Mouse (Mus musculus): ENCODE results near the gene Synrg. TPM values are rescaled to one million over a fixed set of nuclear protein-coding genes. Genes with fewer than 3 reads are reported as not detected.

Gene Synrg
- polyA plus RNA-seq, 1 experiment from 2014 or later, result 26.2 TPM

GRCm38 (mm10) chr11:84016147-84016809, 52.0 kb downstream of the Synrg start:
- H3K9ac ChIP-seq, result no peak overlapping the region
- no peaks in the 10 kb centered on the region for H3K9me3 ChIP-seq (ENCODE audit: control insufficient read depth, low read length)
- H3K27me3 ChIP-seq (ENCODE audit: control insufficient read depth, insufficient read depth, low read length), result no peaks in the 10 kb centered on the region
- H3K4me1 ChIP-seq (replicated peaks; ENCODE audit: control insufficient read depth, insufficient read depth, low read length), result peaks cover 14% of the 10 kb centered on the region
- H3K27ac ChIP-seq, result no peak overlapping the region
- no peak overlapping the region for H3K4me2 ChIP-seq (replicated peaks)
- no peak overlapping the region for H3K4me3 ChIP-seq (replicated peaks; ENCODE audit: low read length)
- peaks cover 44% of the 10 kb centered on the region for H3K36me3 ChIP-seq (replicated peaks; ENCODE audit: control insufficient read depth, insufficient read depth)
- DNase-seq (ENCODE audit: low spot score) (no peak), ATAC-seq (ENCODE audit: low FRiP score) (no peak)
- WGBS, result 94% methylated on average over 6 of the region's 6 CpGs

GRCm38 (mm10) chr11:84016810-84017508, 52.7 kb downstream of the Synrg start:
- Histone ChIP-seq H3K36me3 (replicated peaks; ENCODE audit: control insufficient read depth, insufficient read depth) (peaks cover 51% of the 10 kb centered on the region), H3K9ac (no peak overlapping the region), H3K27me3 (ENCODE audit: control insufficient read depth, insufficient read depth, low read length) (no peaks in the 10 kb centered on the region), H3K4me1 (replicated peaks; ENCODE audit: control insufficient read depth, insufficient read depth, low read length) (peaks cover 7% of the 10 kb centered on the region; the same call in 1 of the 2 replicates), H3K27ac (no peak overlapping the region), H3K4me3 (replicated peaks; ENCODE audit: low read length) (no peak overlapping the region), H3K9me3 (ENCODE audit: control insufficient read depth, low read length) (no peaks in the 10 kb centered on the region), H3K4me2 (replicated peaks) (no peak overlapping the region)
- no peak for ATAC-seq (ENCODE audit: low FRiP score)
- DNase-seq (ENCODE audit: low spot score), result no peak
- WGBS, result 90% methylated on average over 7 of the region's 7 CpGs

GRCm38 (mm10) chr11:84027231-84027630, 63.0 kb downstream of the Synrg start:
- Histone ChIP-seq H3K27ac (no peak overlapping the region), H3K9ac (no peak overlapping the region), H3K27me3 (ENCODE audit: control insufficient read depth, insufficient read depth, low read length) (no peaks in the 10 kb centered on the region), H3K9me3 (ENCODE audit: control insufficient read depth, low read length) (no peaks in the 10 kb centered on the region), H3K4me1 (replicated peaks; ENCODE audit: control insufficient read depth, insufficient read depth, low read length) (no peaks in the 10 kb centered on the region), H3K4me2 (replicated peaks) (no peak overlapping the region), H3K36me3 (replicated peaks; ENCODE audit: control insufficient read depth, insufficient read depth) (peaks cover 97% of the 10 kb centered on the region), H3K4me3 (replicated peaks; ENCODE audit: low read length) (no peak overlapping the region)
- ATAC-seq (ENCODE audit: low FRiP score) (no peak), DNase-seq (ENCODE audit: low spot score) (no peak)
- WGBS, result 96% methylated on average over 5 of the region's 5 CpGs

GRCm38 (mm10) chr11:84028271-84029028, 64.2 kb downstream of the Synrg start:
- 91% methylated on average over 9 of the region's 9 CpGs for WGBS
- H3K4me2 ChIP-seq (replicated peaks), result no peak overlapping the region

GRCm38 (mm10) chr11:84031971-84032370, 67.7 kb downstream of the Synrg start:
- DNase-seq (ENCODE audit: low spot score) (no peak), ATAC-seq (ENCODE audit: low FRiP score) (no peak)
- H3K36me3 ChIP-seq (replicated peaks; ENCODE audit: control insufficient read depth, insufficient read depth), result peaks cover 87% of the 10 kb centered on the region
- no peaks in the 10 kb centered on the region for H3K4me1 ChIP-seq (replicated peaks; ENCODE audit: control insufficient read depth, insufficient read depth, low read length)
- no peak overlapping the region for H3K4me2 ChIP-seq (replicated peaks)
- 63% methylated on average over 9 of the region's 9 CpGs for WGBS
- H3K27ac ChIP-seq, result no peak overlapping the region
- H3K4me3 ChIP-seq (replicated peaks; ENCODE audit: low read length), result no peak overlapping the region
- no peak overlapping the region for H3K9ac ChIP-seq
- no peaks in the 10 kb centered on the region for H3K9me3 ChIP-seq (ENCODE audit: control insufficient read depth, low read length)
- H3K27me3 ChIP-seq (ENCODE audit: control insufficient read depth, insufficient read depth, low read length), result no peaks in the 10 kb centered on the region

More at GRCm38 (mm10) chr11:84028271-84029028, 64.2 kb downstream of the Synrg start:
- no peak overlapping the region for H3K4me3 ChIP-seq (replicated peaks; ENCODE audit: low read length)
- H3K36me3 ChIP-seq (replicated peaks; ENCODE audit: control insufficient read depth, insufficient read depth), result peaks cover 98% of the 10 kb centered on the region
- ATAC-seq (ENCODE audit: low FRiP score) (no peak), DNase-seq (ENCODE audit: low spot score) (no peak)
- no peaks in the 10 kb centered on the region for H3K4me1 ChIP-seq (replicated peaks; ENCODE audit: control insufficient read depth, insufficient read depth, low read length)
- no peaks in the 10 kb centered on the region for H3K27me3 ChIP-seq (ENCODE audit: control insufficient read depth, insufficient read depth, low read length)
- H3K9ac ChIP-seq, result no peak overlapping the region
- H3K27ac ChIP-seq, result no peak overlapping the region
- no peaks in the 10 kb centered on the region for H3K9me3 ChIP-seq (ENCODE audit: control insufficient read depth, low read length)

GRCm38 (mm10) chr11:84032559-84032958, 68.3 kb downstream of the Synrg start:
- 87% methylated on average over 5 of the region's 5 CpGs for WGBS
- Histone ChIP-seq H3K27ac (no peak overlapping the region), H3K36me3 (replicated peaks; ENCODE audit: control insufficient read depth, insufficient read depth) (peaks cover 84% of the 10 kb centered on the region), H3K4me1 (replicated peaks; ENCODE audit: control insufficient read depth, insufficient read depth, low read length) (no peaks in the 10 kb centered on the region), H3K9ac (no peak overlapping the region), H3K9me3 (ENCODE audit: control insufficient read depth, low read length) (no peaks in the 10 kb centered on the region), H3K27me3 (ENCODE audit: control insufficient read depth, insufficient read depth, low read length) (no peaks in the 10 kb centered on the region), H3K4me2 (replicated peaks) (no peak overlapping the region), H3K4me3 (replicated peaks; ENCODE audit: low read length) (no peak overlapping the region)
- DNase-seq (ENCODE audit: low spot score) (no peak), ATAC-seq (ENCODE audit: low FRiP score) (no peak)

- H3K27me3 ChIP-seq (ENCODE audit: control insufficient read depth, insufficient read depth, low read length), result no peaks in the 10 kb centered on the region
- no peak overlapping the region for H3K4me2 ChIP-seq (replicated peaks)
- H3K4me1 ChIP-seq (replicated peaks; ENCODE audit: control insufficient read depth, insufficient read depth, low read length), result no peaks in the 10 kb centered on the region
- WGBS, result 92% methylated on average over 5 of the region's 5 CpGs
- no peak for DNase-seq (ENCODE audit: low spot score)
- H3K4me3 ChIP-seq (replicated peaks; ENCODE audit: low read length), result no peak overlapping the region
- ATAC-seq (ENCODE audit: low FRiP score), result no peak
- H3K9me3 ChIP-seq (ENCODE audit: control insufficient read depth, low read length), result no peaks in the 10 kb centered on the region
- no peak overlapping the region for H3K27ac ChIP-seq
- H3K9ac ChIP-seq, result no peak overlapping the region
- peaks cover 77% of the 10 kb centered on the region for H3K36me3 ChIP-seq (replicated peaks; ENCODE audit: control insufficient read depth, insufficient read depth)
Observed at GRCm38 (mm10) chr11:84033671-84034070, 69.4 kb downstream of the Synrg start.

- 66% methylated on average over 6 of the region's 6 CpGs for WGBS
- H3K4me1 ChIP-seq (replicated peaks; ENCODE audit: control insufficient read depth, insufficient read depth, low read length), result peaks cover 21% of the 10 kb centered on the region
Observed at GRCm38 (mm10) chr11:84040621-84041020, 76.4 kb downstream of the Synrg start.

More at GRCm38 (mm10) chr11:84040621-84041020, 76.4 kb downstream of the Synrg start:
- H3K9me3 ChIP-seq (ENCODE audit: control insufficient read depth, low read length), result no peaks in the 10 kb centered on the region
- H3K27ac ChIP-seq, result no peak overlapping the region
- DNase-seq (ENCODE audit: low spot score) (no peak), ATAC-seq (ENCODE audit: low FRiP score) (no peak)
- H3K36me3 ChIP-seq (replicated peaks; ENCODE audit: control insufficient read depth, insufficient read depth), result peaks cover 51% of the 10 kb centered on the region
- no peak overlapping the region for H3K4me3 ChIP-seq (replicated peaks; ENCODE audit: low read length)
- no peak overlapping the region for H3K9ac ChIP-seq
- no peaks in the 10 kb centered on the region for H3K27me3 ChIP-seq (ENCODE audit: control insufficient read depth, insufficient read depth, low read length)
- H3K4me2 ChIP-seq (replicated peaks), result no peak overlapping the region
